Mouse (Mus musculus): ENCODE data around the gene Hist1h4d. TPM values are rescaled to one million over a fixed set of nuclear protein-coding genes. Genes with fewer than 3 reads are reported as not detected.
"Not testable (repeated sequence)": the region's sequence is repeated elsewhere in the genome, so short reads cannot be mapped to it uniquely, and the experiment has no call there.

Gene Hist1h4d
- 99.4 and 124 TPM in 2 replicates for polyA plus RNA-seq (2014; fragmentation: Nextera tagmentation; extraction: Ambion mirVana)

- no peaks in the 10 kb centered on the region for H3K27me3 ChIP-seq (ENCODE audit: control insufficient read depth, insufficient read depth, low read length)
- peak within 1 kb of the TSS; percentile 42 for H3K4me3 ChIP-seq (ENCODE audit: low read depth, low read length)
- peaks cover 20% of the 10 kb centered on the region for H3K4me1 ChIP-seq (ENCODE audit: control insufficient read depth, insufficient read depth, low read length)
- under 1% methylated on average over 43 of the region's 43 CpGs for WGBS
- H3K9ac ChIP-seq (ENCODE audit: low read length), result peak within 1 kb of the TSS; percentile 69
- peak; percentile 89 for ATAC-seq (ENCODE audit: low FRiP score)
- H3K9me3 ChIP-seq (ENCODE audit: control insufficient read depth, low read length), result no peaks in the 10 kb centered on the region
- H3K27ac ChIP-seq (ENCODE audit: low read depth, low read length), result peak within 1 kb of the TSS; percentile 77
- no peaks in the 10 kb centered on the region for H3K36me3 ChIP-seq (ENCODE audit: control insufficient read depth, insufficient read depth, low read length)
- peak within 1 kb of the TSS; percentile 63 for H3K4me2 ChIP-seq
- DNase-seq (ENCODE audit: low spot score, missing footprints), result peak; percentile 100
Measured at GRCm38 (mm10) chr13:23581408-23582218, at the start of gene Hist1h4d. Gene Hist1h4d (plus strand): TSS chr13:23581598.

- Histone ChIP-seq H3K27me3 (ENCODE audit: control insufficient read depth, insufficient read depth, low read length) (no peaks in the 10 kb centered on the region), H3K9me3 (ENCODE audit: control insufficient read depth, low read length) (no peaks in the 10 kb centered on the region), H3K4me1 (ENCODE audit: control insufficient read depth, insufficient read depth, low read length) (peaks cover 19% of the 10 kb centered on the region), H3K9ac (ENCODE audit: low read length) (peak overlapping the region; percentile 86), H3K36me3 (ENCODE audit: control insufficient read depth, insufficient read depth, low read length) (no peaks in the 10 kb centered on the region), H3K27ac (ENCODE audit: low read depth, low read length) (peak overlapping the region; percentile 98), H3K4me2 (peak overlapping the region; percentile 45), H3K4me3 (ENCODE audit: low read depth, low read length) (peak overlapping the region; percentile 45)
- peak; percentile 91 for DNase-seq (ENCODE audit: low spot score, missing footprints)
- 23% methylated on average over 9 of the region's 9 CpGs for WGBS
- ATAC-seq (ENCODE audit: low FRiP score), result no peak
Measured at GRCm38 (mm10) chr13:23532262-23533075, 48.9 kb upstream of the Hist1h4d start.

GRCm38 (mm10) chr13:23533560-23534367 lies 47.6 kb upstream of the Hist1h4d start, which contains the start of gene Hist1h2af:
Gene Hist1h2af (plus strand): TSS chr13:23533906.
- H3K4me1 ChIP-seq (ENCODE audit: control insufficient read depth, insufficient read depth, low read length), result peaks cover 19% of the 10 kb centered on the region
- peak; percentile 94 for DNase-seq (ENCODE audit: low spot score, missing footprints)
- under 1% methylated on average over 22 of the region's 53 CpGs for WGBS

GRCm38 (mm10) chr13:23534368-23535131 lies 46.8 kb upstream of the Hist1h4d start:
- DNase-seq (ENCODE audit: low spot score, missing footprints) (peak; percentile 97), ATAC-seq (ENCODE audit: low FRiP score) (peak; percentile 10)
- peak overlapping the region; percentile 66 for H3K9ac ChIP-seq (ENCODE audit: low read length)
- peak overlapping the region; percentile 45 for H3K4me2 ChIP-seq
- no peaks in the 10 kb centered on the region for H3K36me3 ChIP-seq (ENCODE audit: control insufficient read depth, insufficient read depth, low read length)
- under 1% methylated on average over 15 of the region's 15 CpGs for WGBS
- H3K9me3 ChIP-seq (ENCODE audit: control insufficient read depth, low read length), result no peaks in the 10 kb centered on the region
- H3K4me1 ChIP-seq (ENCODE audit: control insufficient read depth, insufficient read depth, low read length), result peaks cover 16% of the 10 kb centered on the region
- H3K27me3 ChIP-seq (ENCODE audit: control insufficient read depth, insufficient read depth, low read length), result no peaks in the 10 kb centered on the region
- peak overlapping the region; percentile 48 for H3K4me3 ChIP-seq (ENCODE audit: low read depth, low read length)
- peak overlapping the region; percentile 98 for H3K27ac ChIP-seq (ENCODE audit: low read depth, low read length)

More at GRCm38 (mm10) chr13:23533560-23534367, 47.6 kb upstream of the Hist1h4d start, which contains the start of gene Hist1h2af:
- H3K4me3 ChIP-seq (ENCODE audit: low read depth, low read length), result peak within 1 kb of the TSS; percentile 48
- H3K27me3 ChIP-seq (ENCODE audit: control insufficient read depth, insufficient read depth, low read length); H3K9me3 ChIP-seq (ENCODE audit: control insufficient read depth, low read length); H3K36me3 ChIP-seq (ENCODE audit: control insufficient read depth, insufficient read depth, low read length): not testable (repeated sequence)
- ATAC-seq (ENCODE audit: low FRiP score), result peak; percentile 64
- peak within 1 kb of the TSS; percentile 45 for H3K4me2 ChIP-seq
- peak within 1 kb of the TSS; percentile 66 for H3K9ac ChIP-seq (ENCODE audit: low read length)
- H3K27ac ChIP-seq (ENCODE audit: low read depth, low read length), result peak within 1 kb of the TSS; percentile 98

GRCm38 (mm10) chr13:23535137-23536075 lies 46.0 kb upstream of the Hist1h4d start, which contains the start of gene Hist1h3g:
Gene Hist1h3g (plus strand): TSS chr13:23535422.
- peaks cover 16% of the 10 kb centered on the region for H3K4me1 ChIP-seq (ENCODE audit: control insufficient read depth, insufficient read depth, low read length)
- DNase-seq (ENCODE audit: low spot score, missing footprints) (peak; percentile 98), ATAC-seq (ENCODE audit: low FRiP score) (peak; percentile 92)
- not testable (repeated sequence) for H3K9me3 ChIP-seq (ENCODE audit: control insufficient read depth, low read length); H3K27me3 ChIP-seq (ENCODE audit: control insufficient read depth, insufficient read depth, low read length); H3K36me3 ChIP-seq (ENCODE audit: control insufficient read depth, insufficient read depth, low read length)
- peak within 1 kb of the TSS; percentile 45 for H3K4me2 ChIP-seq
- peak within 1 kb of the TSS; percentile 98 for H3K27ac ChIP-seq (ENCODE audit: low read depth, low read length)
- peak within 1 kb of the TSS; percentile 48 for H3K4me3 ChIP-seq (ENCODE audit: low read depth, low read length)
- peak within 1 kb of the TSS; percentile 69 for H3K9ac ChIP-seq (ENCODE audit: low read length)
- WGBS, result under 1% methylated on average over 48 of the region's 62 CpGs

GRCm38 (mm10) chr13:23536076-23536822 lies 45.1 kb upstream of the Hist1h4d start:
- 22% methylated on average over 7 of the region's 7 CpGs for WGBS
- H3K4me3 ChIP-seq (ENCODE audit: low read depth, low read length), result peak overlapping the region; percentile 48
- DNase-seq (ENCODE audit: low spot score, missing footprints) (peak; percentile 87), ATAC-seq (ENCODE audit: low FRiP score) (no peak)
- no peaks in the 10 kb centered on the region for H3K9me3 ChIP-seq (ENCODE audit: control insufficient read depth, low read length)
- peak overlapping the region; percentile 69 for H3K9ac ChIP-seq (ENCODE audit: low read length)
- peak overlapping the region; percentile 98 for H3K27ac ChIP-seq (ENCODE audit: low read depth, low read length)
- H3K4me2 ChIP-seq, result peak overlapping the region; percentile 45
- H3K4me1 ChIP-seq (ENCODE audit: control insufficient read depth, insufficient read depth, low read length), result peaks cover 16% of the 10 kb centered on the region
- H3K36me3 ChIP-seq (ENCODE audit: control insufficient read depth, insufficient read depth, low read length), result no peaks in the 10 kb centered on the region
- no peaks in the 10 kb centered on the region for H3K27me3 ChIP-seq (ENCODE audit: control insufficient read depth, insufficient read depth, low read length)
